Mouse (Mus musculus) heart, embryonic 12.5 days (tissue): Measurements from ENCODE around the gene Pax5. TPM values are rescaled to one million over a fixed set of nuclear protein-coding genes. Genes with fewer than 3 reads are reported as not detected.
A peak's percentile ranks its signal among the peaks of the same experiment; 100 is the strongest.

Experiments used
- ATAC-seq: fragments of 200-750 bp; cut with Nextera tagmentation; 2 replicates; pipeline ENCODE4 v1.8.0; 2017; ENCODE audit warnings: moderate TSS enrichment, moderate library complexity; ENCODE audit not compliant: insufficient number of reproducible peaks, low FRiP score
- H3K27ac ChIP-seq: fragments of 300-500 bp; sonication (generic); 2 replicates; pipeline ENCODE4 v1.5.1; 2016; ENCODE audit warnings: mild to moderate bottlenecking, moderate library complexity; ENCODE audit not compliant: poor library complexity, severe bottlenecking
- H3K27me3 ChIP-seq: fragments of 300-500 bp; sonication (generic); replicated peaks from 2 replicates; pipeline ENCODE4 v1.6.1; 2016; ENCODE audit warnings: mild to moderate bottlenecking, moderate library complexity
- H3K36me3 ChIP-seq: fragments of 300-500 bp; sonication (generic); 2 replicates; pipeline ENCODE4 v1.6.1; 2016; ENCODE audit warnings: mild to moderate bottlenecking, moderate library complexity
- H3K4me1 ChIP-seq: fragments of 300-500 bp; sonication (generic); replicated peaks from 2 replicates; pipeline ENCODE4 v1.6.1; 2016; ENCODE audit warnings: mild to moderate bottlenecking
- H3K4me2 ChIP-seq: fragments of 300-500 bp; sonication (generic); 2 replicates; pipeline ENCODE4 v1.6.1; 2016; ENCODE audit warnings: mild to moderate bottlenecking, moderate library complexity
- H3K4me3 ChIP-seq: fragments of 300-500 bp; sonication (generic); 2 replicates; pipeline ENCODE4 v1.5.1; 2016; ENCODE audit warnings: mild to moderate bottlenecking
- H3K9ac ChIP-seq: fragments of 300-500 bp; sonication (generic); 2 replicates; pipeline ENCODE4 v1.6.1; 2016; ENCODE audit warnings: mild to moderate bottlenecking, moderate library complexity
- H3K9me3 ChIP-seq: fragments of 300-500 bp; sonication (generic); replicated peaks from 2 replicates; pipeline ENCODE4 v1.6.1; 2016; ENCODE audit warnings: mild to moderate bottlenecking, moderate library complexity
- WGBS: fragments of 180-500 bp; shearing (Covaris S2); methylation state at CpG from one replicate; pipeline ENCODE4 v1.1.7; 2016; 5-methylcytosine and 5-hydroxymethylcytosine counted together
- polyA plus RNA-seq: library from polyadenylated mRNA; unstranded; fragments of >200 nt; fragmentation: Nextera tagmentation; extraction: Ambion mirVana; gene quantifications from 2 replicates; pipeline ENCODE4 v1.2.1, GENCODE M21; 2016

Pax5 gene
- polyA plus RNA-seq, 1 experiment from 2014 or later: not detected

DNA sequence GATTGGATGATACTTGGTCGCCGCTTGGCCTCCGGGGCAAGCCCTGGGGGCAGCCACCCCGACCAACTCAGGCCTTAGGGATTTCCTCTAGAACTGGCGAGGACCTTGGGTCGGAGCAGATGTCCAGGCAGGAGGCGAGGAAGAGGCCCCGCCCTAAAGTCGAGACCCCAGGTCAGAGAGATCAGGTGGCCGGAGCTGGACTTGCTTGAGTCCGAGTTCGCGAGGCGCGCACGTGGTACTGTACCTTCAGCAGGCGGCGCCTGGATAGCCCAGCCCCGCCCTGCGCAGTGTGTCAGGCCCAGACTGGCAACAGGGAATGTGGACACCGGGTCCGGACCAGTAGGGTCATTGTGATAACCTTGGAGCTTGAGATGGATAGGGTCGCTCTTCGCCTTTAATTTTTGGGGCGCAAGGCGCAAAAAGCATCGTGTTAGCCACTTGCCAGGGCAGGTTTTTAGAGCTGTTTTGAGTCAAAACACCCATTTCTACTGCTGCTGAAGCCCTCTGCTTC is 3.9 kb upstream of the Pax5 start:
- no peak overlapping the region for H3K9ac ChIP-seq
- 0 out of 2 replicates have a peak, but pooled peaks have one; percentile 39 for ATAC-seq
- H3K27me3 ChIP-seq: peaks cover 88% of the 10 kb centered on the region
- H3K9me3 ChIP-seq: no peaks in the 10 kb centered on the region
- 0 out of 2 replicates have a peak overlapping the region, but pooled peaks have one; percentile 38 for H3K4me2 ChIP-seq
- WGBS: 1% methylated on average over 27 of the region's 27 CpGs
- H3K36me3 ChIP-seq: no peaks in the 10 kb centered on the region
- H3K27ac ChIP-seq: no peak overlapping the region
- peak overlapping the region; percentile 19 for H3K4me3 ChIP-seq
- H3K4me1 ChIP-seq: peaks cover 21% of the 10 kb centered on the region

DNA sequence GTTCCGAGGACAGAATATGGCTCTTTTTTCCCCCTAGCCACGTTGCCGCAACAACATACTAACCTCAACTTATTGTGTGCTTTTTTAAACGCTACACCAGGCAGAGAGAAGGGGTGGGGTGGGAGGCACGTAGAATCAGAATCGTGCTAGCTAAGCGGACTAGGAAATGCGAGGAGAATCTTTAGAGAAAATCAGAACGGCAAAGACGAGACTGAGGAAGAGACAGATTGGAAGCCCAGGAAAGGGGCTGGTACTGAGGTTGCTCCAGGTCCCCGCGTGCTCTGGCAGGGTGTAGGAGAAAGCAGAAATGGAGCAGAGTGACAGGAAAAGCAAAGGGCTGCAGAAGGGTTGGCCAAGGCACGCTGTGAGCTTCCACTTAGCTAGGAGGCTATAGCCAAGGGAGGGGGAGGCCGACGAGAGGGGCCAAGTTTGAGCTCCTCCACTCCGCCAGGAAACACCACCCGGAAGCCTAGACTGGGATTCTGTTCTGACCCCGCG is 3.3 kb upstream of the Pax5 start:
- under 1% methylated on average over 19 of the region's 19 CpGs for WGBS
- peaks cover 21% of the 10 kb centered on the region for H3K4me1 ChIP-seq
- H3K27ac ChIP-seq: no peak overlapping the region
- H3K4me2 ChIP-seq: peak overlapping the region; percentile 38
- peak overlapping the region; percentile 19; the same call in 1 of the 2 replicates for H3K4me3 ChIP-seq
- H3K9ac ChIP-seq: no peak overlapping the region
- H3K36me3 ChIP-seq: no peaks in the 10 kb centered on the region
- no peaks in the 10 kb centered on the region for H3K9me3 ChIP-seq
- no peak for ATAC-seq
- peaks cover 90% of the 10 kb centered on the region for H3K27me3 ChIP-seq

- Histone ChIP-seq H3K9ac (no peak overlapping the region), H3K27ac (no peak overlapping the region), H3K4me1 (peaks cover 21% of the 10 kb centered on the region), H3K9me3 (no peaks in the 10 kb centered on the region), H3K4me3 (peak overlapping the region; percentile 19), H3K36me3 (no peaks in the 10 kb centered on the region), H3K27me3 (peaks cover 90% of the 10 kb centered on the region), H3K4me2 (peak overlapping the region; percentile 38)
- WGBS: 1% methylated on average over 50 of the region's 50 CpGs
- ATAC-seq: no peak
Measured at GRCm38 (mm10) chr4:44712786-44713553, 2.7 kb upstream of the Pax5 start.

DNA sequence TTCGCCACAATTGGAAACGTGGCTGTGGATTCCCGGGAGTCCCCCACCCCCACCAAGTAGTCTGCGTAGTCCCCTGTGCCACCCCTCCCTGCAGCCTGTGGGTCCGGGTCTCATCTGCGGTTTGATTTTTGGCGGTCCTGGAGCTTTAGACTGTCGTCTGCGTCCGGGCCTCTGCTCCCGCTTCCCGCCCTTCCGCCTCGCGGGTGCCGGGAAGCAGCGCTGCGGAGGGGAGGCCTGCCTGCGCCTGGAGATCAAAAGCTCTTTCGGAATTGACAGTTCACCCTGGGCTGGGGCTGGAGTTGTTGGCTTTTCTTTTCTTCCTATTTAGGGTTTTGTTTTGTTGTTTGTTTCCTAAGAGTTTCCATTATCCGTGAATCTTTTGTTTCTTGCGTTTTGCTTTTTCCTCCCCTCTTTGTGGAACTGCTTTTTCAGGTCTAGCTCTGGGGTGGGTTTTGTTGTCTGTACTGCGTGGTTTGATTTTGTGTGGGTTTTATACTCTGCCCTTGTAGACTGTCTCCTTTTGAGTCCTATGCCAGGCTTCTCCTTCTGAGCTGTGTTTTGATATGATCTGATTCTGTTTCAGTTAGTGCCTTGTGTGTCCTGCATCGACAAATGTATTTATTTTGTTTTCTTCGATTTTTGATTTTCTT is 1.9 kb upstream of the Pax5 start:
- H3K27me3 ChIP-seq: peaks cover 90% of the 10 kb centered on the region
- no peak overlapping the region for H3K9ac ChIP-seq
- H3K4me1 ChIP-seq: peaks cover 21% of the 10 kb centered on the region
- H3K36me3 ChIP-seq: no peaks in the 10 kb centered on the region
- no peak for ATAC-seq
- H3K27ac ChIP-seq: no peak overlapping the region
- H3K4me2 ChIP-seq: peak overlapping the region; percentile 60
- WGBS: under 1% methylated on average over 25 of the region's 25 CpGs
- H3K4me3 ChIP-seq: peak overlapping the region; percentile 29; the same call in 1 of the 2 replicates
- no peaks in the 10 kb centered on the region for H3K9me3 ChIP-seq

DNA sequence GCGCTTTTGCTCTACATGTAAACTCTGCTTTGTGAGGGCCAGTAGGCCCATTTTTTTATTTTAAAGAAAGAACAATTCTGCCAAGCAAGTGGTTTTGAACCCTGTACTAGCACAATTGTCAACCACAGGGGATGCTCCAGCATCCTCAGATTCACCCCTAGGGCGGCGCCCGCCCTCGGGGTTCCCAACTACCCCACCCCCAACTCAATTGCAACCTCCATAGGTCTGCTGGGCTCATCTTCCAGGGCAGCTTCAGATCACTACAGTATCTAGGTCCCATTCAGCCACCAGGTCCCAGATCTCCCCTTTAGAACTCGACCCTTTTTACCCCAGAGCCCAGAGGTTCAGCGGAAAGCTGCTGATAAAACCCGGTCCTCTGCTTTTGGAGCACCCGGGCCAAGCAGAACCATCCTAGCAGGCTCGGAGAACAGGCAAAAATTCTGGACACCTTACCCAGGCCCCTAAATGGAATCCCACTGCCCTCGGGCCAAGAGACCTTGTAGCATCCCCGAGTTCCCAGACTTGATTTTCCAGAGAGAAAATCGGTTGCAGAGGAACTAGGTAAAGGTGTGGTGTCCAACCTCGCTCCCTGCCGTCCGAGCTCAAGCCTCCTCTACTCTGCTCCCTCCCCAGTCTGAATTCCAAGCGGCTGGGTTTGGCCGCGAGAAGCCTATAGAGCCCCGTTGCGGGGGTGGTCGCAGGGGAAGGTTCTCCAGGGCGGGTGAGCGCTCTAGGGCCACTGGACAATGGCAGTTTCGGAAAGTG is 1.0 kb upstream of the Pax5 start:
- peak overlapping the region; percentile 4; the same call in 1 of the 2 replicates for H3K4me3 ChIP-seq
- H3K9ac ChIP-seq: no peak overlapping the region
- peaks cover 21% of the 10 kb centered on the region for H3K4me1 ChIP-seq
- 2% methylated on average over 25 of the region's 25 CpGs for WGBS
- H3K27me3 ChIP-seq: peaks cover 90% of the 10 kb centered on the region
- no peak for ATAC-seq
- H3K4me2 ChIP-seq: 0 out of 2 replicates have a peak overlapping the region, but pooled peaks have one; percentile 60
- H3K27ac ChIP-seq: no peak overlapping the region
- no peaks in the 10 kb centered on the region for H3K9me3 ChIP-seq
- H3K36me3 ChIP-seq: no peaks in the 10 kb centered on the region

GRCm38 (mm10) chr4:44710701-44711097 is 412 bp upstream of the Pax5 start:
- H3K27ac ChIP-seq: no peak overlapping the region
- peaks cover 94% of the 10 kb centered on the region for H3K27me3 ChIP-seq
- no peaks in the 10 kb centered on the region for H3K36me3 ChIP-seq
- no peaks in the 10 kb centered on the region for H3K9me3 ChIP-seq
- no peak for ATAC-seq
- H3K9ac ChIP-seq: no peak overlapping the region
- peaks cover 21% of the 10 kb centered on the region for H3K4me1 ChIP-seq
- no peak overlapping the region for H3K4me3 ChIP-seq
- no peak overlapping the region for H3K4me2 ChIP-seq
- under 1% methylated on average over 30 of the region's 30 CpGs for WGBS

DNA sequence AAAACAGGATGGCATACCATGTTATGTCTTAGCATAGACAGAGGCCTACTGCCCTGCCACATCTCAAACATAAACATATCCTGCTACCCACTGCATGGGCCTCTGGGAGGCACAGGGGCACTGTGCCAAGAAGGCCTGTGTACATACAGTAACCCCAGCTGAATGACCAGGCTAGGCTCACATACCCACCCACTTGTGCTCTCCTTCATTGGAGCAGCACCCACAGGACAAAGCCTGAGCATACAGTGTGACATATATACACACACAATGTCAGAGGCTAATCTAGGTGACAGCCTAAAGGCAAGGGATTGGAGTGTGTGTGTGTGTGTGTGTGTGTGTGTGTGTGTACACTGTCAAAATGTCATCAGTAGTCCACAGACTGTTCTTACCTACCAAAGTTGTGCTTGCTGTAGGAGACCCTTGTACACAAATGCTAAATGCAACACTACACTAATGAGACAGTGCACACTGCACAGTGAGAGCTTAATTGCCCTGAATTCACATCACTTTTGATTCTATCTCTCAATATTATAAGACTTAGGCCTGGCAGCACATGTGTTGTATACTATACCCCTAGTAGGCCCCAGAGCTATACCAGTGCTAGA is 1.1 kb downstream of the Pax5 start:
- no peak for ATAC-seq

DNA sequence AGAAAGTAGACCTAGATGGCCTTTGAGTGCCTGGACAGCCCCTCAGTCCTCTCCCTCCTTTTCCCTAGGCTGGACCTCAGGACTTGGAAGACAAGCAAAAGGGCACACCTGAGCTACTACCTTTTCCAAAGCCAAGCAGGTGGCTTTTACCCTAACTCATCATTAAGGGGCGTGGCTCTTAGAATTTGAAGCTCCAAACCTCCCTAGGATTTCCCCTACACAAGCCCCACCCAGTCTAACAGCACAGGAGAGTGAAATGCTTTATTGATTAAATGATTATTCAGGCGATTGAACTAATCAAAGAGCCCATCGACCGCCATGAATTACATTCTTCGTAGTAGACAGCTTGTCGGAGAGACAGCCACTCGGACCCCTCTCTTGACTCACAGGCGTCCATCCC is 2.0 kb downstream of the Pax5 start:
- no peaks in the 10 kb centered on the region for H3K9me3 ChIP-seq
- no peak overlapping the region for H3K4me3 ChIP-seq
- no peak overlapping the region for H3K4me2 ChIP-seq
- whole genome bisulfite sequencing: 41% methylated on average over 8 of the region's 8 CpGs
- H3K27me3 ChIP-seq: peaks cover 96% of the 10 kb centered on the region
- peaks cover 20% of the 10 kb centered on the region for H3K4me1 ChIP-seq
- H3K9ac ChIP-seq: no peak overlapping the region
- no peak overlapping the region for H3K27ac ChIP-seq
- H3K36me3 ChIP-seq: no peaks in the 10 kb centered on the region
- ATAC-seq: no peak

More for the DNA sequence above, 1.1 kb downstream of the Pax5 start:
- Histone ChIP-seq H3K27ac (no peak overlapping the region), H3K36me3 (no peaks in the 10 kb centered on the region), H3K4me3 (no peak overlapping the region), H3K27me3 (peaks cover 96% of the 10 kb centered on the region), H3K9me3 (no peaks in the 10 kb centered on the region), H3K9ac (no peak overlapping the region), H3K4me2 (no peak overlapping the region), H3K4me1 (peaks cover 20% of the 10 kb centered on the region)

DNA sequence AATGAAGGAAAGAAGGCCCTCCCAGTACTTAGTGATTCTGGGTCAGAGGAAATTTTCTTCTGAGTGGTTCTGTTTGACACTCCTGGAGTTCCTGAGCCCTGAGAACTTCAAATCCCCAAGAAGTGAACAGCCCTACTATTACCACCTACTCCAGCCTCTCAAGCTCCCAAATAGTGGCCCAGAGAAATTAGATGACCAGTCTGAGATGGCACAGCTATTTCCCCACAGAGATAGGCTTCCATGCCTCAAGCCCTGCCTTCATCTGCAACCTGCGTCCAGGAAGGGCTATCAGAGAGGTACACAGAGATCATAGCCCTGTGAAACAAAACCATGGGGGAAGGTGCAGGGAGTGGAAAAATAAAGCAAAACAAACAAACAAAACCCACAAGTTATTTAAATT is 3.4 kb downstream of the Pax5 start:
- Histone ChIP-seq H3K4me2 (no peak overlapping the region), H3K27me3 (peaks cover 94% of the 10 kb centered on the region), H3K4me3 (no peak overlapping the region), H3K9me3 (no peaks in the 10 kb centered on the region), H3K4me1 (peaks cover 16% of the 10 kb centered on the region), H3K36me3 (no peaks in the 10 kb centered on the region), H3K9ac (no peak overlapping the region), H3K27ac (no peak overlapping the region)
- no peak for ATAC-seq
- 17% methylated on average over 1 of the region's 1 CpGs for WGBS

DNA sequence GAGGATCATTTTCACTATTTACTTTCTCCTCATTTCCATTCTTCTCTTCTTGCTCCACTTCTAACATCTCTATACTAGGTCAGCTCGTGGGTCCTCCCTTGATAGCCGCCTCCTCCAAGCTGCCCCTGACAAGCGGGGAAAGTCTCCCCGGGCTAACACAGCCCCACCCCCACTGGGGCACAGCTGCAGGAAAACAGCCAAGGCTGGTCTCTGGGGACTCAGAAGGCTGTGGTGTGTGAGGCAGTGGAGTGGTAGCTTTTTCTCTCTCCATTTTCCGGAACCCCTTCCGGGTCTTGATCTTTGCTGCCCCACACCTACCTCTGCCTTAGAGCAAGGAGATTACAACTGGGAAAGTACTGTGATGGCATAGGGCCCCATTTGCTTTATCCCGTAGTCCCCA is 4.3 kb downstream of the Pax5 start:
- no peaks in the 10 kb centered on the region for H3K9me3 ChIP-seq
- no peak for ATAC-seq
- H3K36me3 ChIP-seq: no peaks in the 10 kb centered on the region
- no peak overlapping the region for H3K9ac ChIP-seq
- no peak overlapping the region for H3K27ac ChIP-seq
- H3K4me1 ChIP-seq: peaks cover 19% of the 10 kb centered on the region
- 4% methylated on average over 7 of the region's 7 CpGs for WGBS
- no peak overlapping the region for H3K4me3 ChIP-seq
- H3K27me3 ChIP-seq: peaks cover 94% of the 10 kb centered on the region
- no peak overlapping the region for H3K4me2 ChIP-seq
